7 mouse cellular contexts compared by ENCODE assay signal in the genomic region with DNA sequence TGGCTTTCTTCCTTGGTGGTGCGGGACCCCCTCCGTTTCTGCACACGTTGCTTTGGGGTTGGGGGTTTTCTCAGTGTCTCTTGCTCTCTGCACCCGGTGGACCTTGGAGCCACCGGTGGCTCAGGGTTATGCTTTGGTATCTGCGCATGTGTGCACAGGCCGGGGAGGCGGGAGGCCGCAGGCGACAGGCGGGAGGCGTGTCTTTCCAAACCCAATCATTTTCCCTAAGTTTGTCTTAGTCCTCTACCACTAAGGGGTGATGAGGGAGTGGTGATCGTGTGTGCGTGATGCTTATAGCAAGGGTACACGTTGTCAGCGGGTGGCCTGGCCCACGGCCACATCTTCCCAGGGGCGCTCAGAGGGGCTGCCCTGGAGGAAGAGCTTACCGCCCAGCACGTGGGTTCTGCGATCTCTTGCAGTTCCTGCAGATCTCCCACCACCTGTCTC. TPM values are rescaled to one million over a fixed set of nuclear protein-coding genes. Genes with fewer than 3 reads are reported as not detected.
DNase-seq lines count a peak whose midpoint lies in the region; ATAC-seq and TF ChIP-seq lines count a peak whose summit lies in the region.

No protein-coding gene starts in this region.

- peaks cover 2% of the 10 kb centered on the region for H3K36me3 ChIP-seq in intestine, postnatal 0 days (ENCODE audit: control insufficient read depth, insufficient read depth)
- peaks cover 29% of the 10 kb centered on the region for H3K36me3 ChIP-seq in megakaryocyte, embryonic 14.5 days (replicated peaks; ENCODE audit: low read length)

- peak overlapping the region; percentile 57 for H3K9ac ChIP-seq in intestine, postnatal 0 days (ENCODE audit: low read depth, low read length)

- no peaks in the 10 kb centered on the region for H3K27me3 ChIP-seq in intestine, postnatal 0 days (replicated peaks; ENCODE audit: control insufficient read depth, insufficient read depth, low read length)
- peaks cover 33% of the 10 kb centered on the region for H3K27me3 ChIP-seq in megakaryocyte, embryonic 14.5 days (replicated peaks)

- peak overlapping the region; percentile 48 for H3K4me3 ChIP-seq in intestine, postnatal 0 days (ENCODE audit: low read depth, low read length)
- H3K4me3 ChIP-seq in megakaryocyte, embryonic 14.5 days (replicated peaks) = peak overlapping the region; percentile 84

- H3K4me2 ChIP-seq in intestine, postnatal 0 days (replicated peaks; ENCODE audit: low read depth) = peak overlapping the region; percentile 95

- no peak for TF ChIP-seq CTCF in brain, embryonic 14.5 days (IDR thresholded peaks at IDR 0.05; ENCODE audit: borderline replicate concordance, extremely low read depth, insufficient read depth, insufficient read length)
- no peak for TF ChIP-seq CTCF in intestine, postnatal 0 days (IDR thresholded peaks at IDR 0.05; ENCODE audit: low read depth)

- no peaks in the 10 kb centered on the region for H3K9me3 ChIP-seq in intestine, postnatal 0 days (ENCODE audit: control insufficient read depth)
- no peaks in the 10 kb centered on the region for H3K9me3 ChIP-seq in megakaryocyte, embryonic 14.5 days

- WGBS in intestine, postnatal 0 days = 2% methylated on average over 21 of the region's 21 CpGs

- DNase-seq in brain, embryonic 14.5 days (ENCODE audit: low read depth) = peak; percentile 68
- peak; percentile 75 for DNase-seq in embryo, embryonic 11 days
- DNase-seq in heart, adult 18-20 months = peak; percentile 42 to 48
- DNase-seq in left cerebral cortex, postnatal 14 days (ENCODE audit: low spot score in 2 of 2) = peak; percentile 57 to 63
- DNase-seq in right cerebral cortex, postnatal 14 days = peak; percentile 53

- H3K27ac ChIP-seq in intestine, postnatal 0 days (ENCODE audit: low read depth, low read length) = peak overlapping the region; percentile 58

- no peak for TF ChIP-seq POLR2A in brain, embryonic 14.5 days (IDR thresholded peaks at IDR 0.05; ENCODE audit: borderline replicate concordance, extremely low read depth, insufficient read depth, insufficient read length, poor library complexity, severe bottlenecking)

- intact Hi-C loops in left cerebral cortex, postnatal 14 days (cut with DNase I) = no loop called here

- ATAC-seq in intestine, postnatal 0 days = peak; percentile 86

- no peaks in the 10 kb centered on the region; the same call in 1 of the 2 replicates for H3K4me1 ChIP-seq in intestine, postnatal 0 days (replicated peaks; ENCODE audit: control insufficient read depth, insufficient read depth, low read length)
- peaks cover 26% of the 10 kb centered on the region for H3K4me1 ChIP-seq in megakaryocyte, embryonic 14.5 days

RNA-seq across cellular contexts. Expression of gene Vwce, which starts 0.9 kb away (rescaled TPM):
- 1.1 TPM in 2 replicates for polyA plus RNA-seq in brain, embryonic 14.5 days (2012; rRNA removed)
- total RNA-seq in heart, adult 18-20 months (2021) = under 1 TPM in 1 of 2 experiments, not detected in 1; 0.31 TPM
- 7.1 and 8.4 TPM in 2 replicates for polyA plus RNA-seq in intestine, postnatal 0 days (2015; fragmentation: Nextera tagmentation; extraction: Ambion mirVana)
- under 1 TPM; 0.37 to 0.76 TPM for total RNA-seq in left cerebral cortex, postnatal 14 days (2021)
- 0.46 TPM in 1 of 2 replicates, not detected in the other for polyA plus RNA-seq in megakaryocyte, embryonic 14.5 days (2012; ENCODE audit: insufficient read depth, low replicate concordance)

RNA-seq across cellular contexts. Expression of gene Tkfc, which starts 29.4 kb away (rescaled TPM):
- 35.8 and 38.2 TPM in 2 replicates for polyA plus RNA-seq in brain, embryonic 14.5 days (2012; rRNA removed)
- total RNA-seq in heart, adult 18-20 months (2021) = 1 to 10 TPM; 9.6 to 9.7 TPM
- polyA plus RNA-seq in intestine, postnatal 0 days (2015; fragmentation: Nextera tagmentation; extraction: Ambion mirVana) = 76.4 and 83.9 TPM in 2 replicates
- total RNA-seq in left cerebral cortex, postnatal 14 days (2021) = 10 to 100 TPM; 24.7 to 26.2 TPM
- 3.5 and 7.3 TPM in 2 replicates for polyA plus RNA-seq in megakaryocyte, embryonic 14.5 days (2012; ENCODE audit: insufficient read depth, low replicate concordance)

RNA-seq across cellular contexts. Expression of gene Ddb1, which starts 29.8 kb away (rescaled TPM):
- 206 and 237 TPM in 2 replicates for polyA plus RNA-seq in brain, embryonic 14.5 days (2012; rRNA removed)
- 100 to 1,000 TPM; 135 to 160 TPM for total RNA-seq in heart, adult 18-20 months (2021)
- 97.9 and 100 TPM in 2 replicates for polyA plus RNA-seq in intestine, postnatal 0 days (2015; fragmentation: Nextera tagmentation; extraction: Ambion mirVana)
- 100 to 1,000 TPM; 195 to 201 TPM for total RNA-seq in left cerebral cortex, postnatal 14 days (2021)
- polyA plus RNA-seq in megakaryocyte, embryonic 14.5 days (2012; ENCODE audit: insufficient read depth, low replicate concordance) = 9.8 and 16.8 TPM in 2 replicates

RNA-seq across cellular contexts. Expression of gene Pga5, which starts 43.0 kb away (rescaled TPM):
- 0.07 TPM in 1 of 2 replicates, not detected in the other for polyA plus RNA-seq in brain, embryonic 14.5 days (2012; rRNA removed)
- total RNA-seq in heart, adult 18-20 months (2021) = not detected
- 5.0 and 24.6 TPM in 2 replicates for polyA plus RNA-seq in intestine, postnatal 0 days (2015; fragmentation: Nextera tagmentation; extraction: Ambion mirVana)
- total RNA-seq in left cerebral cortex, postnatal 14 days (2021) = not detected
- polyA plus RNA-seq in megakaryocyte, embryonic 14.5 days (2012; ENCODE audit: insufficient read depth, low replicate concordance) = not detected in 2 replicates

RNA-seq across cellular contexts. Expression of gene Vps37c, which starts 53.6 kb away (rescaled TPM):
- 28.5 and 29.0 TPM in 2 replicates for polyA plus RNA-seq in brain, embryonic 14.5 days (2012; rRNA removed)
- 10 to 100 TPM; 20.4 to 21.8 TPM for total RNA-seq in heart, adult 18-20 months (2021)
- 31.3 and 32.2 TPM in 2 replicates for polyA plus RNA-seq in intestine, postnatal 0 days (2015; fragmentation: Nextera tagmentation; extraction: Ambion mirVana)
- 10 to 100 TPM; 29.3 to 32.5 TPM for total RNA-seq in left cerebral cortex, postnatal 14 days (2021)
- 60.2 and 90.5 TPM in 2 replicates for polyA plus RNA-seq in megakaryocyte, embryonic 14.5 days (2012; ENCODE audit: insufficient read depth, low replicate concordance)

Comparison
In these comparisons a context has a peak if more than half of its experiments do, and no peak if none do; other contexts are left out.
1. Peak in every context shown above with its lines: DNase-seq, ATAC-seq, H3K4me3 ChIP-seq and H3K27ac ChIP-seq.